Mouse (Mus musculus) limb, embryonic 13.5 days (tissue): ENCODE data around the gene Lcn5. TPM values are rescaled to one million over a fixed set of nuclear protein-coding genes. Genes with fewer than 3 reads are reported as not detected.

Experiments used
- polyA plus RNA-seq: library from polyadenylated mRNA; unstranded; fragments of >200 nt; fragmentation: Nextera tagmentation; extraction: Ambion mirVana; gene quantifications from 2 replicates; pipeline ENCODE4 v1.2.1, GENCODE M21; 2015

Gene Lcn5
- polyA plus RNA-seq, 1 experiment from 2014 or later, result not detected

Other genes starting within 250 kb of the Lcn5 start
- 0.06 TPM in 1 of 2 replicates, not detected in the other for gene Fut7, start 234.7 kb upstream of the Lcn5 start, polyA plus RNA-seq
- 3.3 and 3.8 TPM in 2 replicates for gene Abca2, start 229.2 kb upstream of the Lcn5 start, polyA plus RNA-seq
- gene Clic3, start 201.1 kb upstream of the Lcn5 start, polyA plus RNA-seq, result 2.2 and 2.5 TPM in 2 replicates
- gene Paxx, start 196.9 kb upstream of the Lcn5 start, polyA plus RNA-seq, result 35.0 and 37.6 TPM in 2 replicates
- 0.80 and 2.5 TPM in 2 replicates for gene Ptgds, start 187.9 kb upstream of the Lcn5 start, polyA plus RNA-seq
- gene Lcn12, start 164.0 kb upstream of the Lcn5 start, polyA plus RNA-seq, result not detected in 2 replicates
- gene Fbxw5, start 157.2 kb upstream of the Lcn5 start, polyA plus RNA-seq, result 69.5 and 79.7 TPM in 2 replicates
- gene C8g, start 156.2 kb upstream of the Lcn5 start, polyA plus RNA-seq, result 5.5 and 7.2 TPM in 2 replicates
- gene Traf2, start 111.0 kb upstream of the Lcn5 start, polyA plus RNA-seq, result 37.3 and 40.6 TPM in 2 replicates
- gene Edf1, start 100.1 kb upstream of the Lcn5 start, polyA plus RNA-seq, result 330 TPM in 2 replicates
- 4.9 and 5.8 TPM in 2 replicates for gene Mamdc4, start 83.1 kb upstream of the Lcn5 start, polyA plus RNA-seq
- 163 and 177 TPM in 2 replicates for gene Phpt1, start 82.7 kb upstream of the Lcn5 start, polyA plus RNA-seq
- gene Ajm1, start 76.2 kb upstream of the Lcn5 start, polyA plus RNA-seq, result 0.85 and 1.0 TPM in 2 replicates
- 76.9 and 83.8 TPM in 2 replicates for gene Rabl6, start 49.4 kb upstream of the Lcn5 start, polyA plus RNA-seq
- gene Ccdc183, start 40.3 kb upstream of the Lcn5 start, polyA plus RNA-seq, result 0.18 and 0.36 TPM in 2 replicates
- 27.2 and 28.7 TPM in 2 replicates for gene Tmem141, start 35.9 kb upstream of the Lcn5 start, polyA plus RNA-seq
- 0.98 and 1.8 TPM in 2 replicates for gene Fcna, start 29.9 kb upstream of the Lcn5 start, polyA plus RNA-seq
- gene Lcn8, start 4.8 kb upstream of the Lcn5 start, polyA plus RNA-seq, result 0.24 TPM in 1 of 2 replicates, not detected in the other
- gene Lcn6, start 18.8 kb downstream of the Lcn5 start, polyA plus RNA-seq, result not detected in 2 replicates
- not detected in 2 replicates for gene Lcn10, start 24.8 kb downstream of the Lcn5 start, polyA plus RNA-seq
- gene Obp2a, start 42.1 kb downstream of the Lcn5 start, polyA plus RNA-seq, result not detected in 2 replicates
- 98.8 and 99.8 TPM in 2 replicates for gene Bmyc, start 48.8 kb downstream of the Lcn5 start, polyA plus RNA-seq
- gene Obp2b, start 79.1 kb downstream of the Lcn5 start, polyA plus RNA-seq, result not detected in 2 replicates
- not detected in 2 replicates for gene Lcn3, start 107.6 kb downstream of the Lcn5 start, polyA plus RNA-seq
- gene Lcn11, start 119.1 kb downstream of the Lcn5 start, polyA plus RNA-seq, result not detected in 2 replicates
- not detected in 2 replicates for gene Gm13539, start 124.3 kb downstream of the Lcn5 start, polyA plus RNA-seq
- not detected in 2 replicates for gene Glt6d1, start 157.9 kb downstream of the Lcn5 start, polyA plus RNA-seq
- not detected in 2 replicates for gene Lcn9, start 165.2 kb downstream of the Lcn5 start, polyA plus RNA-seq
- 0.14 and 0.29 TPM in 2 replicates for gene Sohlh1, start 189.3 kb downstream of the Lcn5 start, polyA plus RNA-seq
- gene Kcnt1, start 205.8 kb downstream of the Lcn5 start, polyA plus RNA-seq, result 0.61 and 0.84 TPM in 2 replicates